Mouse (Mus musculus) embryo, embryonic 11.5 days (tissue): ENCODE data around the gene Vmn1r12.
"Not testable (repeated sequence)": the region's sequence is repeated elsewhere in the genome, so short reads cannot be mapped to it uniquely, and the experiment has no call there.

ENCODE experiments used
- DNase-seq: peaks from one replicate; pipeline ENCODE4 v3.0.0-alpha.2; 2012; ENCODE audit warnings: low read depth, low spot score

The Vmn1r12 gene

DNA sequence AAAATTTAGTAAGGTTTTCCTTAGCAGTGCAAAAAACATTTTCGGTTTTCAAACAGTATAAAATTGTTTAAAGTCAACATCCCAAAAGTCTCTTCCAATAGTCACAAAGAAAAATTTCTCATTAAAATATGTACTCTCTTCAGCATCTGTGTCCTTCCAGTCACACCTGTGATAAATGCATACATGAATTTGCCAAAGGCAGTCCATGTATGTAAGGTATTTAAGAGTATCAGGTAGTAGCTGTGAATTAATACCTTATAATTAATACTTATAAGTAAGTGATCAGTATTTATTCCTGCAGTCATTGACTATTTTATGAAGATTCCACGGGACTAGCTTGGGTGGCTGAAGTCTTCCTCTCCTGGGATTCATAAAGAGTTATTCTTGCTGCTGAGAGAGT, at the start of gene Vmn1r12:
Vmn1r12 (plus strand) TSS at position 301 of the 400 bp plus-strand sequence.
- DNase-seq = no peak

GRCm38 (mm10) chr6:57109154-57109553, 47.6 kb upstream of the Vmn1r12 start, which contains the start of gene Vmn1r10:
Vmn1r10 (plus strand) TSS chr6:57109454.
- no peak for DNase-seq

DNA sequence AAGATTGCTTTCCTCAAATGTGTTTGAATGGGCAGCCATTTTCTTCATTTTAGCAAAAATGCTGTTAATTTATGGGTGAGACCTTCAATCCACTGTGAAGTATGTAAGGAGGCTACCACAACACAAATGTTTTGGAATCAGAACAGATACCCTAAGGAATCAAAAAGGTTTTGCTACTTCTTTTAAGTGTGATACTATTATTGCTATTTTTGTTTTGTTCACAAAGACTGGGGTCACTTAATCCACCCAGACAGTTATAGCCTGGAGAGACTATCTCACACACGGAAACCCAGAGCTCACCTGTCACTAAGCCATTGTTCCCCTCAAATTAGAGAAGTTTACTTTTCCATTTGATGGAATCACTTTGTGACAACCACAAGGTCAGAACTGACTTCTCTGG, 23.6 kb upstream of the Vmn1r12 start, which contains the start of gene Vmn1r11:
Vmn1r11 (plus strand) TSS at position 301 of the 400 bp plus-strand sequence.
- DNase-seq = no peak

GRCm38 (mm10) chr6:57190016-57190415, 33.3 kb downstream of the Vmn1r12 start:
- DNase-seq = not testable (repeated sequence)

GRCm38 (mm10) chr6:57202990-57203389, 46.3 kb downstream of the Vmn1r12 start, which contains the start of gene Vmn1r13:
Vmn1r13 (plus strand) TSS chr6:57203290.
- DNase-seq = not testable (repeated sequence)
